Mouse (Mus musculus) ES-Bruce4 (cell line): ENCODE results near the gene Col5a1.

Source experiments
- CTCF ChIP-seq: IDR thresholded peaks from one replicate; pipeline ENCODE4 v1.8.1; 2011; ENCODE audit warnings: low read depth, low read length
- EP300 ChIP-seq: IDR thresholded peaks from 2 replicates; pipeline ENCODE4 v1.6.1; 2011; ENCODE audit warnings: low read depth, low read length; ENCODE audit not compliant: insufficient read depth
- POLR2A ChIP-seq: IDR thresholded peaks from one replicate; pipeline ENCODE4 v1.8.1; 2011; ENCODE audit warnings: low read length; ENCODE audit not compliant: insufficient read depth

- TF ChIP-seq CTCF (no peak), POLR2A (no peak), EP300 (no peak)
Measured at GRCm38 (mm10) chr2:28036788-28037187, 150.6 kb downstream of the Col5a1 start.
